Comparison of ENCODE assay signal across 8 mouse cellular contexts in genomic region chr3:152799738-152800431, GRCm38 (mm10).
A peak's percentile ranks its signal among the peaks of the same experiment; 100 is the strongest.
DNase-seq lines count a peak whose midpoint lies in the region; ATAC-seq and TF ChIP-seq lines count a peak whose summit lies in the region.

No protein-coding gene starts in this region.

- H3K27ac ChIP-seq in cerebellum, adult 2 months (ENCODE audit: insufficient read depth, low read length), result no peak overlapping the region
- no peak overlapping the region for H3K27ac ChIP-seq in midbrain, embryonic 14.5 days (replicated peaks; ENCODE audit: low read depth, low read length)
- no peak overlapping the region for H3K27ac ChIP-seq in midbrain, embryonic 16.5 days (ENCODE audit: low read length)
- no peak overlapping the region for H3K27ac ChIP-seq in liver, embryonic 14.5 days

- peak; percentile 16 to 17 for DNase-seq in cerebellum, adult 2 months
- DNase-seq in cerebellum, adult 9-11 months, result no peak
- DNase-seq in midbrain, embryonic 14.5 days, result peak; percentile 40
- peak; percentile 58 for DNase-seq in embryo, embryonic 11 days
- DNase-seq in liver, embryonic 14.5 days (ENCODE audit: low read depth in 3 of 3, low spot score in 3 of 3), result peak; percentile 33 to 41 (median 37)
- DNase-seq in yolk sac, embryonic 10.5 days (ENCODE audit: low spot score), result peak; percentile 48
- DNase-seq in frontal cortex, postnatal 25 days (ENCODE audit: low spot score in 2 of 2), result no peak

- H3K4me1 ChIP-seq in cerebellum, adult 2 months (ENCODE audit: control insufficient read depth, insufficient read depth, low read length), result no peaks in the 10 kb centered on the region
- no peaks in the 10 kb centered on the region for H3K4me1 ChIP-seq in midbrain, embryonic 14.5 days (ENCODE audit: control insufficient read depth, insufficient read depth, low read length)
- H3K4me1 ChIP-seq in midbrain, embryonic 16.5 days (ENCODE audit: control insufficient read depth, insufficient read depth, low read length), result 0 out of 2 replicates have a peak, but pooled peaks cover 4% of the 10 kb centered on the region
- H3K4me1 ChIP-seq in liver, embryonic 14.5 days (replicated peaks; ENCODE audit: control insufficient read depth in 2 of 2, insufficient read depth in 2 of 2, low read length in 1 of 2), result peaks cover 0 to 4% of the 10 kb centered on the region in 2 experiments; a peak in 2 of 4 replicates

- no peak overlapping the region for H3K4me3 ChIP-seq in cerebellum, adult 2 months (replicated peaks; ENCODE audit: insufficient read depth, low read depth, low read length)
- H3K4me3 ChIP-seq in midbrain, embryonic 14.5 days (replicated peaks; ENCODE audit: low read depth, low read length), result no peak overlapping the region
- H3K4me3 ChIP-seq in midbrain, embryonic 16.5 days (ENCODE audit: low read depth, low read length), result no peak overlapping the region
- no peak overlapping the region for H3K4me3 ChIP-seq in liver, embryonic 14.5 days (ENCODE audit: insufficient read depth in 1 of 2, low read depth in 2 of 2, low read length in 2 of 2)

- no peak for TF ChIP-seq POLR2A in cerebellum, adult 2 months (IDR thresholded peaks at IDR 0.05; ENCODE audit: borderline replicate concordance, insufficient read depth, low read length)

- 74% methylated on average over 9 of the region's 9 CpGs for WGBS in cerebellum, adult 2 months
- WGBS in midbrain, embryonic 14.5 days, result 82% methylated on average over 9 of the region's 9 CpGs
- 83% methylated on average over 9 of the region's 9 CpGs for WGBS in midbrain, embryonic 16.5 days
- WGBS in liver, embryonic 14.5 days (ENCODE audit: insufficient replicate concordance), result 56% methylated on average over 9 of the region's 9 CpGs

- peak; percentile 36; the same call in 1 of the 2 replicates for TF ChIP-seq CTCF in cerebellum, adult 2 months (IDR thresholded peaks at IDR 0.05; ENCODE audit: borderline replicate concordance, insufficient read depth, low read depth, low read length)
- peak; percentile 77 for TF ChIP-seq CTCF in liver, embryonic 14.5 days (IDR thresholded peaks at IDR 0.05; ENCODE audit: low read depth)

- TF ChIP-seq EP300 in liver, embryonic 14.5 days (IDR thresholded peaks at IDR 0.05; ENCODE audit: low read depth), result no peak

- H3K36me3 ChIP-seq in midbrain, embryonic 14.5 days (ENCODE audit: control insufficient read depth, insufficient read depth, low read length), result no peaks in the 10 kb centered on the region
- H3K36me3 ChIP-seq in midbrain, embryonic 16.5 days (ENCODE audit: control insufficient read depth, insufficient read depth, low read length), result no peaks in the 10 kb centered on the region
- no peaks in the 10 kb centered on the region for H3K36me3 ChIP-seq in liver, embryonic 14.5 days (replicated peaks; ENCODE audit: control insufficient read depth, insufficient read depth, low read depth)

- H3K9me3 ChIP-seq in midbrain, embryonic 14.5 days (ENCODE audit: control insufficient read depth, low read length), result no peaks in the 10 kb centered on the region
- peaks cover 3% of the 10 kb centered on the region; the same call in 1 of the 2 replicates for H3K9me3 ChIP-seq in midbrain, embryonic 16.5 days (replicated peaks; ENCODE audit: control insufficient read depth, low read length, poor library complexity, severe bottlenecking)
- no peaks in the 10 kb centered on the region for H3K9me3 ChIP-seq in liver, embryonic 14.5 days (ENCODE audit: control insufficient read depth, low read length)

- no peak for ATAC-seq in midbrain, embryonic 14.5 days (ENCODE audit: low FRiP score, low TSS enrichment)
- ATAC-seq in midbrain, embryonic 16.5 days, result no peak
- peak; percentile 80 for ATAC-seq in liver, embryonic 14.5 days (ENCODE audit: insufficient read depth)

- no peaks in the 10 kb centered on the region for H3K27me3 ChIP-seq in cerebellum, adult 2 months (ENCODE audit: control insufficient read depth, insufficient read depth, low read length)
- H3K27me3 ChIP-seq in midbrain, embryonic 14.5 days (ENCODE audit: control insufficient read depth, insufficient read depth, low read length), result no peaks in the 10 kb centered on the region
- no peaks in the 10 kb centered on the region for H3K27me3 ChIP-seq in midbrain, embryonic 16.5 days (ENCODE audit: control insufficient read depth, insufficient read depth, low read depth, low read length)
- no peaks in the 10 kb centered on the region for H3K27me3 ChIP-seq in liver, embryonic 14.5 days (ENCODE audit: control insufficient read depth, insufficient read depth, low read length)

- H3K4me2 ChIP-seq in midbrain, embryonic 14.5 days (ENCODE audit: low read length), result no peak overlapping the region
- no peak overlapping the region for H3K4me2 ChIP-seq in midbrain, embryonic 16.5 days (ENCODE audit: low read length)
- no peak overlapping the region for H3K4me2 ChIP-seq in liver, embryonic 14.5 days (ENCODE audit: low read depth)

- H3K9ac ChIP-seq in midbrain, embryonic 14.5 days (replicated peaks; ENCODE audit: low read length), result no peak overlapping the region
- H3K9ac ChIP-seq in midbrain, embryonic 16.5 days (ENCODE audit: low read depth, low read length), result no peak overlapping the region
- no peak overlapping the region for H3K9ac ChIP-seq in liver, embryonic 14.5 days (replicated peaks)

Comparison
In these comparisons a context has a peak if more than half of its experiments do, and no peak if none do; other contexts are left out.
1. DNase-seq: peak in cerebellum, adult 2 months (2 of 2), midbrain, embryonic 14.5 days (single experiment), embryo, embryonic 11 days (single experiment), liver, embryonic 14.5 days (3 of 3) and yolk sac, embryonic 10.5 days (single experiment); none in cerebellum, adult 9-11 months (single experiment) and frontal cortex, postnatal 25 days (0 of 2).